Mouse (Mus musculus): ENCODE data around the gene Pibf1. TPM values are rescaled to one million over a fixed set of nuclear protein-coding genes. Genes with fewer than 3 reads are reported as not detected.

The Pibf1 gene
- polyA plus RNA-seq, 1 experiment from 2014 or later: 7.0 TPM

GRCm38 (mm10) chr14:99218396-99219012 is 119.3 kb downstream of the Pibf1 start:
- WGBS (ENCODE audit: insufficient replicate concordance): 83% methylated on average over 7 of the region's 7 CpGs
- no peak overlapping the region for H3K4me2 ChIP-seq
- H3K27ac ChIP-seq: no peak overlapping the region
- H3K4me1 ChIP-seq (replicated peaks): no peaks in the 10 kb centered on the region
- no peaks in the 10 kb centered on the region for H3K27me3 ChIP-seq
- H3K4me3 ChIP-seq (replicated peaks): no peak overlapping the region
- DNase-seq (no peak), ATAC-seq (ENCODE audit: low read depth) (no peak)
- H3K9me3 ChIP-seq (replicated peaks): no peaks in the 10 kb centered on the region
- H3K9ac ChIP-seq: no peak overlapping the region
- H3K36me3 ChIP-seq: peaks cover 8% of the 10 kb centered on the region; the same call in 1 of the 2 replicates

GRCm38 (mm10) chr14:99219757-99220171 is 120.5 kb downstream of the Pibf1 start:
- no peak for ATAC-seq (ENCODE audit: low read depth)
- H3K9me3 ChIP-seq (replicated peaks): no peaks in the 10 kb centered on the region
- H3K4me2 ChIP-seq: no peak overlapping the region
- H3K27ac ChIP-seq: no peak overlapping the region
- H3K27me3 ChIP-seq: no peaks in the 10 kb centered on the region
- no peak overlapping the region for H3K9ac ChIP-seq
- no peak for DNase-seq
- peaks cover 8% of the 10 kb centered on the region; the same call in 1 of the 2 replicates for H3K36me3 ChIP-seq
- WGBS (ENCODE audit: insufficient replicate concordance): 66% methylated on average over 9 of the region's 9 CpGs
- no peak overlapping the region for H3K4me3 ChIP-seq (replicated peaks)
- no peaks in the 10 kb centered on the region for H3K4me1 ChIP-seq (replicated peaks)

- H3K9ac ChIP-seq: no peak overlapping the region
- no peaks in the 10 kb centered on the region for H3K9me3 ChIP-seq (replicated peaks)
- ATAC-seq (ENCODE audit: low read depth): no peak
- H3K4me2 ChIP-seq: no peak overlapping the region
- H3K4me3 ChIP-seq (replicated peaks): no peak overlapping the region
- H3K27ac ChIP-seq: no peak overlapping the region
- WGBS (ENCODE audit: insufficient replicate concordance): 94% methylated on average over 4 of the region's 4 CpGs
- peaks cover 4% of the 10 kb centered on the region; the same call in 1 of the 2 replicates for H3K36me3 ChIP-seq
- DNase-seq: no peak
- no peaks in the 10 kb centered on the region for H3K4me1 ChIP-seq (replicated peaks)
- H3K27me3 ChIP-seq: no peaks in the 10 kb centered on the region
Measured at GRCm38 (mm10) chr14:99225929-99226328, 126.7 kb downstream of the Pibf1 start.

GRCm38 (mm10) chr14:99229071-99229780 is 130.0 kb downstream of the Pibf1 start:
- H3K9ac ChIP-seq: no peak overlapping the region
- no peak overlapping the region for H3K4me2 ChIP-seq
- H3K27ac ChIP-seq: no peak overlapping the region
- 0 out of 2 replicates have a peak, but pooled peaks cover 2% of the 10 kb centered on the region for H3K36me3 ChIP-seq
- H3K4me3 ChIP-seq (replicated peaks): no peak overlapping the region
- no peaks in the 10 kb centered on the region for H3K4me1 ChIP-seq (replicated peaks)
- no peaks in the 10 kb centered on the region for H3K27me3 ChIP-seq
- 62% methylated on average over 11 of the region's 11 CpGs for WGBS (ENCODE audit: insufficient replicate concordance)
- ATAC-seq (ENCODE audit: low read depth): peak; percentile 65; the same call in 1 of the 2 replicates
- no peaks in the 10 kb centered on the region for H3K9me3 ChIP-seq (replicated peaks)
- no peak for DNase-seq

GRCm38 (mm10) chr14:99233056-99233455 is 133.8 kb downstream of the Pibf1 start:
- Histone ChIP-seq H3K36me3 (0 out of 2 replicates have a peak, but pooled peaks cover 2% of the 10 kb centered on the region), H3K4me1 (replicated peaks) (no peaks in the 10 kb centered on the region), H3K27me3 (no peaks in the 10 kb centered on the region), H3K27ac (no peak overlapping the region), H3K4me2 (no peak overlapping the region), H3K9me3 (replicated peaks) (no peaks in the 10 kb centered on the region), H3K4me3 (replicated peaks) (no peak overlapping the region), H3K9ac (no peak overlapping the region)
- no peak for DNase-seq
- ATAC-seq (ENCODE audit: low read depth): no peak
- WGBS (ENCODE audit: insufficient replicate concordance): 73% methylated on average over 3 of the region's 3 CpGs

GRCm38 (mm10) chr14:99237115-99237514 is 137.9 kb downstream of the Pibf1 start:
- no peak for ATAC-seq (ENCODE audit: low read depth)
- WGBS (ENCODE audit: insufficient replicate concordance): 73% methylated on average over 5 of the region's 5 CpGs
- DNase-seq: no peak
- Histone ChIP-seq H3K4me2 (no peak overlapping the region), H3K27me3 (no peaks in the 10 kb centered on the region), H3K4me1 (replicated peaks) (no peaks in the 10 kb centered on the region), H3K27ac (no peak overlapping the region), H3K9me3 (replicated peaks) (no peaks in the 10 kb centered on the region), H3K36me3 (0 out of 2 replicates have a peak, but pooled peaks cover 2% of the 10 kb centered on the region), H3K9ac (no peak overlapping the region), H3K4me3 (replicated peaks) (no peak overlapping the region)

- DNase-seq (no peak), ATAC-seq (ENCODE audit: low read depth) (no peak)
- Histone ChIP-seq H3K9ac (no peak overlapping the region), H3K27me3 (no peaks in the 10 kb centered on the region), H3K36me3 (peaks cover 5% of the 10 kb centered on the region; the same call in 1 of the 2 replicates), H3K4me1 (replicated peaks) (no peaks in the 10 kb centered on the region), H3K4me3 (replicated peaks) (no peak overlapping the region), H3K4me2 (no peak overlapping the region), H3K9me3 (replicated peaks) (no peaks in the 10 kb centered on the region), H3K27ac (no peak overlapping the region)
- WGBS (ENCODE audit: insufficient replicate concordance): 74% methylated on average over 11 of the region's 11 CpGs
Measured at GRCm38 (mm10) chr14:99240563-99240962, 141.3 kb downstream of the Pibf1 start.

- DNase-seq: no peak
- Histone ChIP-seq H3K27me3 (no peaks in the 10 kb centered on the region), H3K27ac (no peak overlapping the region), H3K4me2 (no peak overlapping the region), H3K4me1 (replicated peaks) (no peaks in the 10 kb centered on the region), H3K9ac (no peak overlapping the region), H3K9me3 (replicated peaks) (no peaks in the 10 kb centered on the region), H3K36me3 (peaks cover 5% of the 10 kb centered on the region; the same call in 1 of the 2 replicates), H3K4me3 (replicated peaks) (no peak overlapping the region)
- WGBS (ENCODE audit: insufficient replicate concordance): 64% methylated on average over 3 of the region's 3 CpGs
- ATAC-seq (ENCODE audit: low read depth): no peak
Measured at GRCm38 (mm10) chr14:99244508-99244907, 145.3 kb downstream of the Pibf1 start.

GRCm38 (mm10) chr14:99262026-99262425 is 162.8 kb downstream of the Pibf1 start:
- no peak for ATAC-seq (ENCODE audit: low read depth)
- no peak for DNase-seq
- peaks cover 15% of the 10 kb centered on the region for H3K4me1 ChIP-seq (replicated peaks)
- H3K36me3 ChIP-seq: no peaks in the 10 kb centered on the region
- no peak overlapping the region for H3K27ac ChIP-seq
- no peaks in the 10 kb centered on the region for H3K9me3 ChIP-seq (replicated peaks)
- no peak overlapping the region for H3K4me3 ChIP-seq (replicated peaks)
- H3K9ac ChIP-seq: no peak overlapping the region
- no peak overlapping the region for H3K4me2 ChIP-seq
- 88% methylated on average over 12 of the region's 12 CpGs for WGBS (ENCODE audit: insufficient replicate concordance)
- H3K27me3 ChIP-seq: no peaks in the 10 kb centered on the region

GRCm38 (mm10) chr14:99263816-99264215 is 164.6 kb downstream of the Pibf1 start:
- Histone ChIP-seq H3K4me3 (replicated peaks) (no peak overlapping the region), H3K4me1 (replicated peaks) (peaks cover 15% of the 10 kb centered on the region), H3K9me3 (replicated peaks) (no peaks in the 10 kb centered on the region), H3K4me2 (no peak overlapping the region), H3K9ac (no peak overlapping the region), H3K27ac (peak overlapping the region; percentile 4; the same call in 1 of the 2 replicates), H3K36me3 (no peaks in the 10 kb centered on the region), H3K27me3 (no peaks in the 10 kb centered on the region)
- 44% methylated on average over 6 of the region's 6 CpGs for WGBS (ENCODE audit: insufficient replicate concordance)
- DNase-seq (peak; percentile 24), ATAC-seq (ENCODE audit: low read depth) (peak; percentile 94)

- Histone ChIP-seq H3K4me2 (no peak overlapping the region), H3K27me3 (no peaks in the 10 kb centered on the region), H3K9me3 (replicated peaks) (no peaks in the 10 kb centered on the region), H3K36me3 (no peaks in the 10 kb centered on the region), H3K9ac (no peak overlapping the region), H3K27ac (no peak overlapping the region), H3K4me3 (replicated peaks) (no peak overlapping the region), H3K4me1 (replicated peaks) (peaks cover 15% of the 10 kb centered on the region)
- DNase-seq: no peak
- WGBS (ENCODE audit: insufficient replicate concordance): 41% methylated on average over 14 of the region's 14 CpGs
- ATAC-seq (ENCODE audit: low read depth): no peak
Measured at GRCm38 (mm10) chr14:99265791-99266190, 166.6 kb downstream of the Pibf1 start.
